Mouse (Mus musculus) myocyte (in vitro differentiated cells): ENCODE data around the gene Map3k13.
A peak's percentile ranks its signal among the peaks of the same experiment; 100 is the strongest.

Source experiments
- CEBPB ChIP-seq: IDR thresholded peaks from 2 replicates; pipeline ENCODE4 v1.6.1; 2011; ENCODE audit warnings: mild to moderate bottlenecking, moderate library complexity; ENCODE audit not compliant: poor library complexity, insufficient read depth, severe bottlenecking
- E2F4 ChIP-seq: IDR thresholded peaks from one replicate; pipeline ENCODE4 v1.6.1; 2011; ENCODE audit warnings: mild to moderate bottlenecking, control low read depth, moderate library complexity; ENCODE audit not compliant: insufficient read depth
- MAX ChIP-seq: IDR thresholded peaks from one replicate; pipeline ENCODE4 v1.6.1; 2011; ENCODE audit warnings: low read depth, mild to moderate bottlenecking, control low read depth
- MYOD1 ChIP-seq, 3 experiments: IDR thresholded peaks; one replicate each; pipeline ENCODE4 v1.6.1; 2011; ENCODE audit warnings: control low read depth in 2 of 3, low read depth in 2 of 3, mild to moderate bottlenecking in 2 of 3, moderate library complexity in 1 of 3; ENCODE audit not compliant: insufficient read length in 2 of 3, control insufficient read depth in 1 of 3
- MYOG ChIP-seq, 3 experiments: IDR thresholded peaks; one replicate each; pipeline ENCODE4 v1.6.1; 2011; ENCODE audit warnings: control low read depth in 2 of 3, low read depth in 2 of 3, mild to moderate bottlenecking in 2 of 3; ENCODE audit not compliant: insufficient read length in 2 of 3, control insufficient read depth in 1 of 3, insufficient read depth in 1 of 3
- POLR2A ChIP-seq: IDR thresholded peaks from one replicate; pipeline ENCODE4 v1.6.1; 2011; ENCODE audit warnings: low read depth, mild to moderate bottlenecking, control low read depth, moderate library complexity; ENCODE audit not compliant: insufficient read length
- POLR2AphosphoS2 ChIP-seq: IDR thresholded peaks from one replicate; pipeline ENCODE4 v1.6.1; 2011; ENCODE audit warnings: low read depth, control low read depth; ENCODE audit not compliant: insufficient read length
- REST ChIP-seq: IDR thresholded peaks from one replicate; pipeline ENCODE4 v1.6.1; 2011; ENCODE audit warnings: mild to moderate bottlenecking, control low read depth, moderate library complexity; ENCODE audit not compliant: insufficient read depth, insufficient read length
- TCF12 ChIP-seq: IDR thresholded peaks from one replicate; pipeline ENCODE4 v1.6.1; 2011; ENCODE audit warnings: mild to moderate bottlenecking, control low read depth; ENCODE audit not compliant: poor library complexity, insufficient read depth, severe bottlenecking
- TCF3 ChIP-seq: IDR thresholded peaks from one replicate; pipeline ENCODE4 v1.6.1; 2011; ENCODE audit warnings: low read depth, control low read depth; ENCODE audit not compliant: insufficient read length
- USF1 ChIP-seq: IDR thresholded peaks from one replicate; pipeline ENCODE4 v1.6.1; 2011; ENCODE audit warnings: low read depth, mild to moderate bottlenecking, control low read depth, moderate library complexity

DNA sequence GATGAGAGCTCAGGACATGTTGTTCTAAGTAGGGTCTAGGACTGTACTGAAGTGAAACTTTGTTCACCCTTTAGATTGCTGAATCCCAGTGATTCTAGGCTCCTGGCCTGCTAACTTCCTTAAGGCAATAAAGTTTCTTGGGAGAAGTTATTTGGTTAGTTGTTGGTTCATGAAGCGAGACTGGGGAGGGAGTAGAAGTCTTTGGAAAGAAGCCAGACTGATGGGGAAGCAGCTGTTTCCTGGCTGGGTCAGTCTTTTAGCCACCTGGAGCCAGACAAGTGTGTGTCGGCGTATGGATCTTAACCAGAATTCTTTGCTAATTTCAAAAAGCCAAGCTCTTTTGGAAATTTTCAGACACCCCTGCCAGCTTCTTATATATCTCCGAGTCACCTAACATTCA is 33.0 kb downstream of the Map3k13 start:
- no peak for TF ChIP-seq E2F4
- no peak for TF ChIP-seq CEBPB
- no peak for TF ChIP-seq POLR2A
- TF ChIP-seq TCF3, result no peak
- TF ChIP-seq MAX, result no peak
- TF ChIP-seq USF1, result no peak
- no peak for TF ChIP-seq REST
- TF ChIP-seq POLR2AphosphoS2, result no peak
- peak; percentile 1 for TF ChIP-seq TCF12
- peak in 1 of 3 experiments; percentile 8 for TF ChIP-seq MYOG (IDR thresholded peaks at IDR 0.05; ENCODE audit: control insufficient read depth in 1 of 3, insufficient read depth in 1 of 3, insufficient read length in 2 of 3, low read depth in 2 of 3)
- TF ChIP-seq MYOD1 (IDR thresholded peaks at IDR 0.05; ENCODE audit: control insufficient read depth in 1 of 3, insufficient read length in 2 of 3, low read depth in 2 of 3), result peak in 2 of 3 experiments; percentile 31 to 66
